Mouse (Mus musculus): ENCODE data around the gene Ahcyl2.

Gene Ahcyl2

GRCm38 (mm10) chr6:29913673-29914072 lies 145.9 kb downstream of the Ahcyl2 start:
- no peaks in the 10 kb centered on the region; the same call in 1 of the 2 replicates for H3K36me3 ChIP-seq (ENCODE audit: control insufficient read depth, insufficient read depth, low read length, poor library complexity, severe bottlenecking)
- no peak for DNase-seq (ENCODE audit: low read depth, low spot score)

GRCm38 (mm10) chr6:29914136-29914535 lies 146.3 kb downstream of the Ahcyl2 start:
- Histone ChIP-seq H3K36me3 (ENCODE audit: control insufficient read depth, insufficient read depth, low read length, poor library complexity, severe bottlenecking) (no peaks in the 10 kb centered on the region; the same call in 1 of the 2 replicates), H3K27me3 (ENCODE audit: control insufficient read depth, insufficient read depth, low read length, poor library complexity, severe bottlenecking) (peaks cover 2% of the 10 kb centered on the region; the same call in 1 of the 2 replicates)
- no peak for DNase-seq (ENCODE audit: low read depth, low spot score)

More at GRCm38 (mm10) chr6:29913673-29914072, 145.9 kb downstream of the Ahcyl2 start:
- H3K27me3 ChIP-seq (ENCODE audit: control insufficient read depth, insufficient read depth, low read length, poor library complexity, severe bottlenecking), result peaks cover 2% of the 10 kb centered on the region; the same call in 1 of the 2 replicates

DNA sequence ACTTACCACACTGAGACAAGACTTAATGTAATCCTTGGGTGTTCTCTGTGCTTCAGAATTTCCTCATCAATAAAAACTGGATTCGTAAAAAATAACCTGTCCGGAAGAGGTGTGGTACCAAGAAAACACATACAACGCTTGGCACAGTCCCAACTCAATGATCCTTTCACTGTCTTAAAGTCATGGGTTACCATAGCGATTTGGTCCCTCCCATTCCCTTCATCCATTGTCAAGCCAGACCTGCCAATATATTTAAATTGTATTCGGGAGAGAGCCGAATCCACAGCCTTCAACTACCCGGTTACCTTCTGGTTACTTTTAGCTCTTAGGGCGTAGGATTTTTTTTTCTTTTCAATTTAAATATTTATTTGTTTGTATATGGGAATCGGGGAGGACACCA lies 148.0 kb downstream of the Ahcyl2 start:
- Histone ChIP-seq H3K27me3 (ENCODE audit: control insufficient read depth, insufficient read depth, low read length, poor library complexity, severe bottlenecking) (peaks cover 2% of the 10 kb centered on the region; the same call in 1 of the 2 replicates), H3K36me3 (ENCODE audit: control insufficient read depth, insufficient read depth, low read length, poor library complexity, severe bottlenecking) (no peaks in the 10 kb centered on the region)
- no peak for DNase-seq (ENCODE audit: low read depth, low spot score)

DNA sequence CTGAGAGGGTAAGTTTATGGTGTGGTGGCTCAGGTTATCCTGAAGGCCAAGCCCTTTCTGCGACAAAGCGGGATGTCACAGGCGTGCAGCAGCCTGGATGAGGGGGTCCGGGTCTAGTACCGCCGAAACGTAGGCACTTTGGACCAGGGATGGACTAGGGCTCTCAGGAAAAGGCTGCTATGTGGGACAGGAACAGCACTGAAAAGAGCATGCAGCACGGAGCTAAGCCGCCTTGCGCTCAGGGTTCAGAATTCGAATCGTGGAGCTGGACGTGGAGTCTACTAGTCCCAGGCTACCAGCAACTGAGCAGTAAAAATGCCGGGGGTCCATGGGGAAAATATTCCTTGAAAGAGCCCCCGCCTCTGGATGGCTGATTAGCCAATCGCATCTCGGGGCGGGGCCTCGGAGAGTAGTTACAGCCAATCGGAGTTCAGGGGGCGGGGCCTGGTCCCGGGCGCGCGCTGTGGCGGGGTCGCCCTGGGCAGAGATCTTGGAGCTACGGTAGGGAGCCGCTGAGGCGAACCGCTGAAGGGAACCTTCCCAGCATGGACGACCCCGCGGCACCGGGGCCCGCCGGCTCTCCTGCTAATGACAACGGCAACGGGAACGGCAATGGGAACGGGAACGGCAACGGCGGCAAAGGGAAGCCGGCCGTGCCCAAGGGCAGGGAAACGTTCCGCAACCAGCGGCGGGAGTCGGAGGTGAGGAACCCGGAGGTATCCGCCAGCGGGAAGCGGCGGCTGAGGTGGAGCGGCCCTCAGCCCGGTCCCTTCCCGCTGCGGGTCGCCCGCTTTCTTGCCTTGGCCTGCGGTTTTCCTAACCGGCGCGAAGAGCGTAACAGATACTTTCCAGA lies 148.9 kb downstream of the Ahcyl2 start, which contains the start of gene Strip2:
TSS of gene Strip2 (plus strand) at position 483 of the 853 bp plus-strand sequence.
- DNase-seq (ENCODE audit: low read depth, low spot score), result peak; percentile 71
- no peaks in the 10 kb centered on the region for H3K36me3 ChIP-seq (ENCODE audit: control insufficient read depth, insufficient read depth, low read length, poor library complexity, severe bottlenecking)
- peaks cover 2% of the 10 kb centered on the region; the same call in 1 of the 2 replicates for H3K27me3 ChIP-seq (ENCODE audit: control insufficient read depth, insufficient read depth, low read length, poor library complexity, severe bottlenecking)

GRCm38 (mm10) chr6:29917383-29917720 lies 149.5 kb downstream of the Ahcyl2 start:
- peaks cover 2% of the 10 kb centered on the region; the same call in 1 of the 2 replicates for H3K27me3 ChIP-seq (ENCODE audit: control insufficient read depth, insufficient read depth, low read length, poor library complexity, severe bottlenecking)
- DNase-seq (ENCODE audit: low read depth, low spot score), result no peak

GRCm38 (mm10) chr6:29917947-29918346 lies 150.1 kb downstream of the Ahcyl2 start:
- no peaks in the 10 kb centered on the region for H3K36me3 ChIP-seq (ENCODE audit: control insufficient read depth, insufficient read depth, low read length, poor library complexity, severe bottlenecking)
- DNase-seq (ENCODE audit: low read depth, low spot score), result peak; percentile 6

More at GRCm38 (mm10) chr6:29917383-29917720, 149.5 kb downstream of the Ahcyl2 start:
- no peaks in the 10 kb centered on the region for H3K36me3 ChIP-seq (ENCODE audit: control insufficient read depth, insufficient read depth, low read length, poor library complexity, severe bottlenecking)

GRCm38 (mm10) chr6:29923501-29923900 lies 155.7 kb downstream of the Ahcyl2 start:
- H3K36me3 ChIP-seq (ENCODE audit: control insufficient read depth, insufficient read depth, low read length, poor library complexity, severe bottlenecking), result no peaks in the 10 kb centered on the region
- no peaks in the 10 kb centered on the region for H3K27me3 ChIP-seq (ENCODE audit: control insufficient read depth, insufficient read depth, low read length, poor library complexity, severe bottlenecking)
- DNase-seq (ENCODE audit: low read depth, low spot score), result no peak

More at GRCm38 (mm10) chr6:29917947-29918346, 150.1 kb downstream of the Ahcyl2 start:
- H3K27me3 ChIP-seq (ENCODE audit: control insufficient read depth, insufficient read depth, low read length, poor library complexity, severe bottlenecking), result peaks cover 2% of the 10 kb centered on the region; the same call in 1 of the 2 replicates

DNA sequence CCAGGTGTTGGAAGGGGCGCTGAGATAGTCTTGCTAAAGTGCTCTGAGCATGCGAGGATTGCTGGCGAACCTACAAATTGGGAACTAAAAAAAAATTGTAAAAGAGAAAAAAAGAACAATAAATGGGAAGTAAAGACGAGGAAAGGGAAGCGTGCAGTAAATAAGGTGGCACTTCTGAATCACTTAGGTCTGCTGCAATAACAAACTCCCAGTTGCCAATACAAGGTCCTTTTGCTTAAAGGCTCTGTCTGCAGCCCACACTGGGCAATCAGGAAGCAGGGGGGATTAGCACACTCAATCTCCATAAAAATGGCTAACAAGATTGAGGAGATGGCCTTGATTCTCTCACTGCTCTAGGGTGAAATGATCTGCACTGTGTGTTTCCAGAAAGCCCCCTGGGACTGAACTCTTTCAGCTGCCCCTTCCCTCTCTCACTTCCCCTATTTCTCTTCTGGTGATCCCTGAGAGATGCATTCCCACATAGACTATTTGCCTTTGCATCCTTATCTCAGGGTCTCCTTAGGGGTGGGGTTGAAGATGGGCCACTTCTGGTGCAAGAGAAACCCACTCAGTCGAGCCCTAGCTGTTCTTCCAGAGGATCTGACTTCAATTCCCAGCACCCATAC lies 157.9 kb downstream of the Ahcyl2 start:
- Histone ChIP-seq H3K36me3 (ENCODE audit: control insufficient read depth, insufficient read depth, low read length, poor library complexity, severe bottlenecking) (no peaks in the 10 kb centered on the region), H3K27me3 (ENCODE audit: control insufficient read depth, insufficient read depth, low read length, poor library complexity, severe bottlenecking) (no peaks in the 10 kb centered on the region)
- DNase-seq (ENCODE audit: low read depth, low spot score), result no peak

- DNase-seq (ENCODE audit: low read depth, low spot score), result no peak
- Histone ChIP-seq H3K27me3 (ENCODE audit: control insufficient read depth, insufficient read depth, low read length, poor library complexity, severe bottlenecking) (no peaks in the 10 kb centered on the region), H3K36me3 (ENCODE audit: control insufficient read depth, insufficient read depth, low read length, poor library complexity, severe bottlenecking) (no peaks in the 10 kb centered on the region)
These were observed 162.3 kb downstream of the Ahcyl2 start for GRCm38 (mm10) chr6:29930087-29930486.

DNA sequence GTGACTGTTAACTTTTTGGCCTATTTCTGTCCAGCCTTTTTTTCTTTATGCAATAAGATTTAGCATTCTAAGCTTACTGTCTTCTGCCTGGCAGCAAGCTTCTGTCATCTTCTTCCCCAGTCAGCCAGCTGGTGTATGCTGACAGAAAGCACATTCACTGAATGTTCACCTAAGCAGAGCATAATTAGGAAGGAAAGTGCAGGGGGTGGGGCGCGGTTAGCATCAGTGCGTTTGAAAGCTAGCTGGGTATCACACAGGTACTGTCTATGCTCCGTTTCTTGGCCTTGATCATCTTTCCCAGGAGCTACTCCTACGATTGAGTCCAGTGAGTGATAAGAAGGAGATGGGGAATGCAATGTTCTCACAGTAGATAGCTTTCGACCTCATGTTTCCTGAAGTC lies 162.9 kb downstream of the Ahcyl2 start:
- Histone ChIP-seq H3K27me3 (ENCODE audit: control insufficient read depth, insufficient read depth, low read length, poor library complexity, severe bottlenecking) (no peaks in the 10 kb centered on the region), H3K36me3 (ENCODE audit: control insufficient read depth, insufficient read depth, low read length, poor library complexity, severe bottlenecking) (no peaks in the 10 kb centered on the region)
- no peak for DNase-seq (ENCODE audit: low read depth, low spot score)

DNA sequence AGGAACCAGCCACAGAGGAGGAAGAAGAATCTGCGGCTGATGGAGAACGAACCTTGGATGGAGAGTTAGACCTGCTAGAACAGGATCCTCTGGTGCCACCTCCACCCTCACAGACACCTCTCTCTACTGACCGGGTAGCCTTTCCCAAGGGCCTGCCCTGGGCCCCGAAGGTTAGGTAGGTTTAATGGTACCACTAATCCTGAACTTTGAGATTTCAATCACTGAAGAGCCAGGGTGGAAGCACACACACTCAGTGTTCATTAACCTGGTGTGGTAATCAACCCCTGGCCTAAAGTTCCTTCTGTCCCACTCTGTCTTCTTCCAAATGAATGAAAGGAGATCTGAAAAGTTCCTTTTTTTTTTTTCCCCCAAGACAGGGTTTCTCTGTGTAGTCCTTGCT lies 163.4 kb downstream of the Ahcyl2 start:
- no peaks in the 10 kb centered on the region for H3K27me3 ChIP-seq (ENCODE audit: control insufficient read depth, insufficient read depth, low read length, poor library complexity, severe bottlenecking)
- no peak for DNase-seq (ENCODE audit: low read depth, low spot score)
- no peaks in the 10 kb centered on the region for H3K36me3 ChIP-seq (ENCODE audit: control insufficient read depth, insufficient read depth, low read length, poor library complexity, severe bottlenecking)

DNA sequence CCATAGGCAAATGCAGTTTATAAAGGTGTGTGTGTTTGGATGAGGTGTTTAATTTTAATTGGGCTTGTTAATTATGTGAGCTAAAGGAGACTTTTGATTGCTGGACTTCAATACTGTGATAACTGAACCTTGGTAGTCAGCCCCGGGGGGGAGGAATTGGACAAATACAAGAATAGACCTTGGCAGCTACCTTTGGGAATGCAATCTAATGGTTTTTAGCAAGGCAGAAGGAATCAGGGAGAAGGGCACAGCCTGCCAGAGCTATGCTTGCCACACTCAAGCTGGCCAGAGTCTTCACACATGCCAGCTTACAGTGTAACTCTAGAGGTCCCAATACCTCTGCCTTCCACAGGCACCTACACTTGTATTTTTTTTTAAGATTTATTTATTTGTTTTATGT lies 167.9 kb downstream of the Ahcyl2 start:
- Histone ChIP-seq H3K36me3 (ENCODE audit: control insufficient read depth, insufficient read depth, low read length, poor library complexity, severe bottlenecking) (no peaks in the 10 kb centered on the region), H3K27me3 (ENCODE audit: control insufficient read depth, insufficient read depth, low read length, poor library complexity, severe bottlenecking) (no peaks in the 10 kb centered on the region)
- DNase-seq (ENCODE audit: low read depth, low spot score), result no peak

DNA sequence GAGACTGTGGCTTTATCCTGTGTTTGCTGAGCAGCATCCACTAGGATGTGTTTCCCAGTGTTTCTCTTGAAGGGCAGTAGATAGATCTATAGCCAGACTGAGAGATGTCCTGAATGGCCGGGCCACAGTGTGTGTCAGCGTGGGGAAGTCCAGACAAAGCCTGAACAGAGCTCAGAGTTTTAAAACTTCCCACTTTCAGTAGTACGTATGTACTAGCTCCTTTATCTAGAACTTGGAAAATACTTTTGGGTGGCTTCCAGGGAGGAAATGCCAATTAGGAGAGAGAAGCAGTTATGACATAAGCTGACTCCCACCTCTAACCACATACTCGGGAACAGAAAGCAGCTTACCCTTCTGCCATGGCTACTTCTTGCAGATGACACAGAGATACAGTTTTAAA lies 172.6 kb downstream of the Ahcyl2 start:
- no peaks in the 10 kb centered on the region for H3K36me3 ChIP-seq (ENCODE audit: control insufficient read depth, insufficient read depth, low read length, poor library complexity, severe bottlenecking)
- no peak for DNase-seq (ENCODE audit: low read depth, low spot score)
- no peaks in the 10 kb centered on the region for H3K27me3 ChIP-seq (ENCODE audit: control insufficient read depth, insufficient read depth, low read length, poor library complexity, severe bottlenecking)

DNA sequence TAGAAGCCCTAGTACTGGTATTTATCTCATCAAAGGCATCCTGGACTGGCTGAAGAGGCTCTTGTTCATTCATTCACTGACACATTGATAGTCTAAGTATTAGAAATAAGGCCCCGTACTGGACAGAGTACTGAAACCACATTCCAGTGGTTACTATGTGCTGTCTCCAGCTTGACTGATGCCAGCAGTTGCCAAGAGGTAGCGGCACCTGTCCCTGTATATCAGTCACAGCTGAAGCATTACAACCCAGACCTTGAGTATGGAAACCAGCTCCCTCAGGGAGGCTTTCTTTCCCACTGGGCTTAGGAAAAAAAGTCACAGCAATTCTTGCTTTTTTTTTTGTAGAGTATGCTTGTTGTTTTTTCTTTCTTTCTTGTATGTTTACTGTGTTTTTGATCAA lies 173.2 kb downstream of the Ahcyl2 start:
- DNase-seq (ENCODE audit: low read depth, low spot score), result no peak
- Histone ChIP-seq H3K27me3 (ENCODE audit: control insufficient read depth, insufficient read depth, low read length, poor library complexity, severe bottlenecking) (no peaks in the 10 kb centered on the region), H3K36me3 (ENCODE audit: control insufficient read depth, insufficient read depth, low read length, poor library complexity, severe bottlenecking) (no peaks in the 10 kb centered on the region)

GRCm38 (mm10) chr6:29944465-29944864 lies 176.7 kb downstream of the Ahcyl2 start:
- DNase-seq (ENCODE audit: low read depth, low spot score), result no peak
- Histone ChIP-seq H3K36me3 (ENCODE audit: control insufficient read depth, insufficient read depth, low read length, poor library complexity, severe bottlenecking) (no peaks in the 10 kb centered on the region), H3K27me3 (ENCODE audit: control insufficient read depth, insufficient read depth, low read length, poor library complexity, severe bottlenecking) (no peaks in the 10 kb centered on the region)

All from splenic B cell, adult 2 months (primary cell).